Mouse (Mus musculus): ENCODE measurements at regions not wholly inside any gene's neighbourhood (a gene's known extent, or its start where the extent isn't known, plus 50 kb on each side); places are given as distances from the start of the nearest gene placed in this dataset.

DNA sequence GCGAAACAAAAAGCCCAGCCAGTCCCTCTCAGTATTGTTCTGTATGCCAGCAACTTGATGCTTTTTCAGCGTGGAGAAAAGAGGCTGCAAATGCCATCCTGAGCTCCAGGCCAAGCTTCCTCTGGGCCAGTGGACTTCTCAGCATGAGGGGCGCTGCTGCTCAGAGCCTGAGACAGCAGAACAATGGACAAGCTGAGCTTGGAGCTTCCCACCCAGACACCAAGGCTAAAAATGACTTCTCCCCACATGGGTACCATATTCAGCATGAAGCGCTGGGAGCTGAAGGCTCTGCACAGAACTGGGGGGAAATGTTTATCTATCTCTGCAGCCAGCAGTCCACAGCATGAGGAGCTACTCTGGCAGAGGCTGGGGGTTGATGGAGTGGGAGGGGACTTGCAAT lies 402.3 kb downstream of the Pdcd6ip start:
- no peak for TF ChIP-seq POLR2A (IDR thresholded peaks at IDR 0.05; ENCODE audit: borderline replicate concordance, insufficient read depth, low read length)
- TF ChIP-seq CTCF (IDR thresholded peaks at IDR 0.05; ENCODE audit: borderline replicate concordance, insufficient read depth, low read depth, low read length): no peak
